Mouse (Mus musculus) CH12.LX (cell line): Measurements from ENCODE around the gene Gm9970. TPM values are rescaled to one million over a fixed set of nuclear protein-coding genes. Genes with fewer than 3 reads are reported as not detected.

ENCODE experiments used
- DNase-seq: peaks from one replicate; pipeline ENCODE4 v3.0.0-alpha.2; 2013; ENCODE audit errors: extremely low read depth
- H3K27ac ChIP-seq: 2 replicates; pipeline ENCODE4 v1.5.1; 2012; ENCODE audit warnings: low read depth, mild to moderate bottlenecking, control low read depth, moderate library complexity; ENCODE audit not compliant: insufficient read depth
- H3K27me3 ChIP-seq: replicated peaks from 2 replicates; pipeline ENCODE3; 2012; ENCODE audit warnings: inconsistent platforms
- H3K36me3 ChIP-seq, 2 experiments: replicated peaks in 1 of 2; 2 replicates each; pipeline versions ENCODE3 to v1.6.1; 2012; ENCODE audit warnings: inconsistent platforms in 1 of 2, low read length in 1 of 2, mild to moderate bottlenecking in 1 of 2, mixed read lengths in 1 of 2, moderate library complexity in 1 of 2; ENCODE audit not compliant: control insufficient read depth in 1 of 2, insufficient read depth in 1 of 2
- H3K4me1 ChIP-seq, 2 experiments: 2 replicates each; pipeline ENCODE4 v1.6.1; 2012; ENCODE audit warnings: inconsistent platforms in 1 of 2, moderate library complexity in 1 of 2; ENCODE audit not compliant: insufficient read depth in 2 of 2, control insufficient read depth in 1 of 2
- H3K4me2 ChIP-seq: 2 replicates; pipeline ENCODE4 v1.6.1; 2012; ENCODE audit warnings: low read depth, mild to moderate bottlenecking, control low read depth; ENCODE audit not compliant: poor library complexity, insufficient read depth, severe bottlenecking
- H3K4me3 ChIP-seq, 3 experiments: fragments of 150-350 bp in 1 of 3; sonication (generic) in 1 of 3; replicated peaks in 1 of 3; 2 replicates each; pipeline versions ENCODE3 to v1.5.1; 2011 to 2012; ENCODE audit warnings: low read depth in 2 of 3, low read length in 2 of 3, mild to moderate bottlenecking in 2 of 3, moderate library complexity in 2 of 3, control low read depth in 1 of 3, improper control_type of control experiment in 1 of 3, inconsistent platforms in 1 of 3, mixed read lengths in 1 of 3; ENCODE audit not compliant: poor library complexity in 1 of 3
- H3K79me2 ChIP-seq: replicated peaks from 2 replicates; pipeline ENCODE4 v1.6.1; 2012; ENCODE audit warnings: mild to moderate bottlenecking, moderate library complexity; ENCODE audit not compliant: control insufficient read depth, poor library complexity, insufficient read depth, severe bottlenecking; ENCODE audit errors: extremely low read depth
- H3K9ac ChIP-seq: 2 replicates; pipeline ENCODE4 v1.6.1; 2012; ENCODE audit warnings: low read depth, mild to moderate bottlenecking, control low read depth, moderate library complexity; ENCODE audit not compliant: insufficient read depth
- H3K9me3 ChIP-seq: replicated peaks from 2 replicates; pipeline ENCODE3; 2012; ENCODE audit warnings: low read length, inconsistent platforms, mixed read lengths
- CHD1 ChIP-seq: IDR thresholded peaks from 2 replicates; pipeline ENCODE4 v1.6.1; 2012; ENCODE audit warnings: low read depth, low read length, improper control_type of control experiment, inconsistent platforms
- CTCF ChIP-seq, 2 experiments: IDR thresholded peaks in 1 of 2; conservative IDR thresholded peaks in 1 of 2; 2 replicates each; pipeline ENCODE4 v1.5.1; 2011 to 2012; ENCODE audit warnings: low read depth in 2 of 2, low read length in 2 of 2, improper control_type of control experiment in 1 of 2, inconsistent platforms in 1 of 2, mild to moderate bottlenecking in 1 of 2, moderate library complexity in 1 of 2
- ELF1 ChIP-seq: IDR thresholded peaks from 2 replicates; pipeline ENCODE4 v1.6.1; 2014; ENCODE audit warnings: low read depth, mild to moderate bottlenecking, inconsistent platforms, low read length, improper control_type of control experiment
- HCFC1 ChIP-seq: IDR thresholded peaks from 2 replicates; pipeline ENCODE4 v1.6.1; 2012; ENCODE audit warnings: low read depth, mild to moderate bottlenecking, inconsistent platforms, low read length, improper control_type of control experiment
- IRF4 ChIP-seq: IDR thresholded peaks from 2 replicates; pipeline ENCODE4 v1.6.1; 2014; ENCODE audit warnings: low read depth, mild to moderate bottlenecking, inconsistent platforms, low read length, improper control_type of control experiment
- JUN ChIP-seq: IDR thresholded peaks from 2 replicates; pipeline ENCODE4 v1.6.1; 2011; ENCODE audit warnings: low read depth, mild to moderate bottlenecking, low read length, improper control_type of control experiment, moderate library complexity; ENCODE audit not compliant: insufficient read depth
- KAT2A ChIP-seq: IDR thresholded peaks from 2 replicates; pipeline ENCODE4 v1.6.1; 2012; ENCODE audit warnings: low read length, improper control_type of control experiment, inconsistent platforms; ENCODE audit not compliant: insufficient replicate concordance
- MAZ ChIP-seq: IDR thresholded peaks from 2 replicates; pipeline ENCODE4 v1.6.1; 2012; ENCODE audit warnings: low read depth, mild to moderate bottlenecking, inconsistent platforms, low read length, improper control_type of control experiment, moderate library complexity
- MEF2A ChIP-seq: IDR thresholded peaks from 2 replicates; pipeline ENCODE4 v1.6.1; 2014; ENCODE audit warnings: low read depth, mild to moderate bottlenecking, inconsistent platforms, low read length, improper control_type of control experiment, borderline replicate concordance
- MXI1 ChIP-seq: IDR thresholded peaks from 2 replicates; pipeline ENCODE4 v1.6.1; 2011; ENCODE audit warnings: mild to moderate bottlenecking, low read depth, low read length, improper control_type of control experiment
- MYC ChIP-seq: IDR thresholded peaks from 2 replicates; pipeline ENCODE4 v1.6.1; 2011; ENCODE audit warnings: low read depth, mild to moderate bottlenecking, improper control_type of control experiment, low read length
- NELFE ChIP-seq: IDR thresholded peaks from 2 replicates; pipeline ENCODE4 v1.6.1; 2011; ENCODE audit warnings: low read depth, low read length, improper control_type of control experiment
- NRF1 ChIP-seq: IDR thresholded peaks from 2 replicates; pipeline ENCODE4 v1.6.1; 2014; ENCODE audit warnings: low read depth, mild to moderate bottlenecking, inconsistent platforms, low read length, improper control_type of control experiment, moderate library complexity
- POLR2A ChIP-seq: IDR thresholded peaks from 2 replicates; pipeline ENCODE4 v1.6.1; 2011; ENCODE audit warnings: low read depth, mild to moderate bottlenecking, improper control_type of control experiment, low read length
- RAD21 ChIP-seq: IDR thresholded peaks from 2 replicates; pipeline ENCODE4 v1.6.1; 2011; ENCODE audit warnings: low read depth, mild to moderate bottlenecking, low read length, improper control_type of control experiment, moderate library complexity
- RCOR1 ChIP-seq: conservative IDR thresholded peaks from 2 replicates; pipeline ENCODE4 v1.6.1; 2012; ENCODE audit warnings: low read depth, mild to moderate bottlenecking, inconsistent platforms, low read length, improper control_type of control experiment
- SIN3A ChIP-seq: IDR thresholded peaks from 2 replicates; pipeline ENCODE4 v1.6.1; 2012; ENCODE audit warnings: low read length, improper control_type of control experiment, inconsistent platforms
- SMC3 ChIP-seq: IDR thresholded peaks from 2 replicates; pipeline ENCODE4 v1.6.1; 2011; ENCODE audit warnings: low read depth, low read length, improper control_type of control experiment
- TCF12 ChIP-seq: IDR thresholded peaks from 2 replicates; pipeline ENCODE4 v1.6.1; 2014; ENCODE audit warnings: low read depth, mild to moderate bottlenecking, inconsistent platforms, low read length, improper control_type of control experiment
- USF2 ChIP-seq: conservative IDR thresholded peaks from 2 replicates; pipeline ENCODE4 v1.6.1; 2011; ENCODE audit warnings: low read depth, low read length, improper control_type of control experiment
- ZMIZ1 ChIP-seq: IDR thresholded peaks from 2 replicates; pipeline ENCODE4 v1.6.1; 2012; ENCODE audit warnings: low read depth, mild to moderate bottlenecking, inconsistent platforms, low read length, improper control_type of control experiment
- ZNF384 ChIP-seq: IDR thresholded peaks from 2 replicates; pipeline ENCODE4 v1.6.1; 2012; ENCODE audit warnings: low read depth, low read length, improper control_type of control experiment, inconsistent platforms
- dilution Hi-C: fragments of 300-500 bp; cut with MboI; formaldehyde crosslinking; loops from 2 replicates; pipeline ENCODE4 v1.14.3; 2020; ENCODE audit warnings: low sequenced_read_pairs; ENCODE audit not compliant: extremely low pct_unique_long_range_greater_than_20kb, extremely low pct_ligation_motif_present
- in situ Hi-C: fragments of 300-500 bp; cut with MboI; formaldehyde crosslinking; loops from 3 replicates; pipeline ENCODE4 v1.14.3; 2019; ENCODE audit warnings: low sequenced_read_pairs, low pct_ligation_motif_present, low pct_unique_long_range_greater_than_20kb, mixed read lengths
- polyA plus RNA-seq: library from polyadenylated mRNA; unstranded; fragments of >175 nt; gene quantifications from 2 replicates; pipeline ENCODE4 v1.2.1, GENCODE M21; 2012; ENCODE audit warnings: low read depth; ENCODE audit not compliant: insufficient read length
- total RNA-seq, 2 experiments: library from RNA; depleted of rRNA; stranded (reverse); fragments of 300-350 nt in 1 of 2; fragments of >200 nt in 1 of 2; gene quantifications; 2 replicates each; pipeline ENCODE4 v1.2.3; 2012 to 2014

Gene Gm9970
- total and polyA plus RNA-seq, 3 experiments = not detected

GRCm38 (mm10) chr5:31222696-31223095 is 18.3 kb downstream of the Gm9970 start:
- no peak for DNase-seq
- no peak overlapping the region for H3K4me2 ChIP-seq
- H3K27ac ChIP-seq = no peak overlapping the region
- TF ChIP-seq CHD1 = no peak
- no peak for TF ChIP-seq MXI1
- no peak for TF ChIP-seq RCOR1
- no peak for TF ChIP-seq HCFC1
- no peak for TF ChIP-seq ZMIZ1
- TF ChIP-seq JUN = no peak
- TF ChIP-seq POLR2A = no peak
- TF ChIP-seq IRF4 = no peak
- TF ChIP-seq MYC = no peak
- no peak for TF ChIP-seq MAZ
- no peak for TF ChIP-seq RAD21
- TF ChIP-seq, all 38 proteins: peak for 0
- Histone ChIP-seq H3K4me1 (peaks cover 0 to 7% of the 10 kb centered on the region in 2 experiments; a peak in 2 of 4 replicates), H3K9me3 (no peaks in the 10 kb centered on the region), H3K4me3 (no peak overlapping the region), H3K27me3 (no peaks in the 10 kb centered on the region), H3K79me2 (peaks cover 24% of the 10 kb centered on the region), H3K36me3 (no peaks in the 10 kb centered on the region), H3K9ac (no peak overlapping the region)
- dilution Hi-C loops (no loop called here), in situ Hi-C loops (no loop called here)

GRCm38 (mm10) chr5:31221304-31221945 is 19.6 kb downstream of the Gm9970 start:
- Histone ChIP-seq H3K4me2 (peak overlapping the region; percentile 24), H3K4me3 (peak overlapping the region; percentile 64 to 93 (median 93)), H3K4me1 (peaks cover 0 to 13% of the 10 kb centered on the region in 2 experiments; a peak in 2 of 4 replicates), H3K79me2 (peaks cover 36% of the 10 kb centered on the region), H3K27me3 (no peaks in the 10 kb centered on the region)
- in situ Hi-C loops = no loop called here
- TF ChIP-seq RAD21 = peak; percentile 59
- peak; percentile 61 for TF ChIP-seq SIN3A
- TF ChIP-seq NELFE = peak; percentile 51; the same call in 1 of the 2 replicates
- peak; percentile 46 for TF ChIP-seq TCF12
- peak; percentile 37; the same call in 1 of the 2 replicates for TF ChIP-seq MAZ
- peak; percentile 23; the same call in 1 of the 2 replicates for TF ChIP-seq IRF4
- TF ChIP-seq ZMIZ1 = 0 out of 2 replicates have a peak, but pooled peaks have one; percentile 55
- TF ChIP-seq USF2 = no peak
- peak; percentile 11; the same call in 1 of the 2 replicates for TF ChIP-seq ELF1
- TF ChIP-seq CHD1 = peak; percentile 78
- peak; percentile 57 for TF ChIP-seq HCFC1
- TF ChIP-seq KAT2A = no peak
- peak; percentile 58 for TF ChIP-seq ZNF384
- peak; percentile 37 for TF ChIP-seq NRF1
- TF ChIP-seq MYC = peak; percentile 85
- TF ChIP-seq MEF2A = no peak
- peak; percentile 50 for TF ChIP-seq SMC3
- TF ChIP-seq JUN = no peak
- peak in 1 of 2 experiments; percentile 82; a peak in 2 of 4 replicates for TF ChIP-seq CTCF (conservative IDR thresholded peaks at IDR 0.05 in 1 of 2, IDR thresholded peaks at IDR 0.05 in 1 of 2; ENCODE audit: low read depth in 2 of 2, low read length in 2 of 2)
- TF ChIP-seq, all 38 proteins: peak for 15
- peak overlapping the region; percentile 87 for H3K9ac ChIP-seq
- DNase-seq = peak; percentile 85
- H3K36me3 ChIP-seq = peaks cover 0 to 4% of the 10 kb centered on the region in 2 experiments
- H3K27ac ChIP-seq = peak overlapping the region; percentile 26
- dilution Hi-C loops = no loop called here
- H3K9me3 ChIP-seq = no peaks in the 10 kb centered on the region
